ENCODE assay signal across 22 mouse cellular contexts in genomic region chr14:51932092-51933020, GRCm38 (mm10). TPM values are rescaled to one million over a fixed set of nuclear protein-coding genes. Genes with fewer than 3 reads are reported as not detected.
DNase-seq lines count a peak whose midpoint lies in the region; ATAC-seq lines count a peak whose summit lies in the region.
"Had no signal": no experiment of that assay in that cellular context is flagged by ENCODE, and none has a peak within 500 bp of the region (broad histone marks: within the 10 kb centered on the region; RNA-seq: fewer than 3 reads in every experiment).

No protein-coding gene starts in this region.

- H3K9me3 ChIP-seq in embryonic facial prominence, embryonic 13.5 days, result no peaks in the 10 kb centered on the region
- no peaks in the 10 kb centered on the region for H3K9me3 ChIP-seq in embryonic facial prominence, embryonic 10.5 days
- no peaks in the 10 kb centered on the region for H3K9me3 ChIP-seq in lung, embryonic 15.5 days
- H3K9me3 ChIP-seq in stomach, embryonic 15.5 days, result no peaks in the 10 kb centered on the region
- no peaks in the 10 kb centered on the region for H3K9me3 ChIP-seq in hindbrain, embryonic 13.5 days
- H3K9me3 ChIP-seq: liver, embryonic 15.5 days had no signal

- peak; percentile 43; the same call in 1 of the 2 replicates for ATAC-seq in embryonic facial prominence, embryonic 13.5 days (ENCODE audit: insufficient number of reproducible peaks, insufficient read depth, low FRiP score, low TSS enrichment, low read depth)
- no peak for ATAC-seq in lung, embryonic 15.5 days (ENCODE audit: borderline replicate concordance, extremely low read depth, low FRiP score, low TSS enrichment)
- peak; percentile 72; the same call in 1 of the 2 replicates for ATAC-seq in stomach, embryonic 15.5 days (ENCODE audit: insufficient read depth, low FRiP score, low read depth)
- ATAC-seq in hindbrain, embryonic 13.5 days (ENCODE audit: low FRiP score), result no peak
- ATAC-seq: hindbrain, embryonic 16.5 days had no signal

- no peak overlapping the region for H3K4me3 ChIP-seq in embryonic facial prominence, embryonic 13.5 days
- H3K4me3 ChIP-seq in embryonic facial prominence, embryonic 10.5 days, result no peak overlapping the region
- no peak overlapping the region for H3K4me3 ChIP-seq in lung, embryonic 15.5 days
- no peak overlapping the region for H3K4me3 ChIP-seq in stomach, embryonic 15.5 days (replicated peaks)
- no peak overlapping the region for H3K4me3 ChIP-seq in hindbrain, embryonic 13.5 days
- H3K4me3 ChIP-seq: liver, embryonic 15.5 days; megakaryocyte, embryonic 14.5 days had no signal

- no peak overlapping the region for H3K9ac ChIP-seq in embryonic facial prominence, embryonic 13.5 days
- H3K9ac ChIP-seq in lung, embryonic 15.5 days, result no peak overlapping the region
- no peak overlapping the region for H3K9ac ChIP-seq in stomach, embryonic 15.5 days
- no peak overlapping the region for H3K9ac ChIP-seq in hindbrain, embryonic 13.5 days
- H3K9ac ChIP-seq: liver, embryonic 15.5 days had no signal

- H3K27ac ChIP-seq in embryonic facial prominence, embryonic 13.5 days, result peak overlapping the region; percentile 22; the same call in 1 of the 2 replicates
- H3K27ac ChIP-seq in embryonic facial prominence, embryonic 10.5 days (replicated peaks), result no peak overlapping the region
- peak overlapping the region; percentile 69 for H3K27ac ChIP-seq in lung, embryonic 15.5 days
- peak overlapping the region; percentile 72 for H3K27ac ChIP-seq in stomach, embryonic 15.5 days
- H3K27ac ChIP-seq in hindbrain, embryonic 13.5 days, result no peak overlapping the region
- H3K27ac ChIP-seq: liver, embryonic 15.5 days had no signal

- H3K4me2 ChIP-seq in embryonic facial prominence, embryonic 13.5 days, result no peak overlapping the region
- no peak overlapping the region for H3K4me2 ChIP-seq in lung, embryonic 15.5 days
- H3K4me2 ChIP-seq in stomach, embryonic 15.5 days, result peak overlapping the region; percentile 6; the same call in 1 of the 2 replicates
- H3K4me2 ChIP-seq in hindbrain, embryonic 13.5 days, result no peak overlapping the region
- H3K4me2 ChIP-seq: heart, embryonic 11.5 days; liver, embryonic 15.5 days had no signal

- 69% methylated on average over 10 of the region's 10 CpGs for WGBS in embryonic facial prominence, embryonic 13.5 days
- 80% methylated on average over 10 of the region's 10 CpGs for WGBS in embryonic facial prominence, embryonic 10.5 days
- WGBS in lung, embryonic 15.5 days, result 29% methylated on average over 10 of the region's 10 CpGs
- WGBS in stomach, embryonic 15.5 days, result 25% methylated on average over 10 of the region's 10 CpGs
- 85% methylated on average over 10 of the region's 10 CpGs for WGBS in hindbrain, embryonic 13.5 days

- no peaks in the 10 kb centered on the region; the same call in 1 of the 2 replicates for H3K4me1 ChIP-seq in embryonic facial prominence, embryonic 13.5 days
- peaks cover 9% of the 10 kb centered on the region; the same call in 1 of the 2 replicates for H3K4me1 ChIP-seq in embryonic facial prominence, embryonic 10.5 days
- peaks cover 25% of the 10 kb centered on the region for H3K4me1 ChIP-seq in lung, embryonic 15.5 days
- peaks cover 11% of the 10 kb centered on the region for H3K4me1 ChIP-seq in stomach, embryonic 15.5 days
- peaks cover 5% of the 10 kb centered on the region; the same call in 1 of the 2 replicates for H3K4me1 ChIP-seq in hindbrain, embryonic 13.5 days (replicated peaks)

- DNase-seq in embryonic facial prominence, embryonic 10.5 days (ENCODE audit: low spot score), result no peak
- DNase-seq in lung, postnatal 36 days, result no peak
- DNase-seq in fibroblast of lung, adult 2 months (ENCODE audit: low read depth), result peak; percentile 7
- DNase-seq in right cerebral cortex, adult 18-20 months, result no peak
- DNase-seq: adrenal gland, adult 2 months; cerebellum, postnatal 25 days; gastrocnemius, postnatal 36 days; spleen, adult 18-20 months; thymus, postnatal 14 days had no signal

- H3K36me3 ChIP-seq in embryonic facial prominence, embryonic 13.5 days, result no peaks in the 10 kb centered on the region
- H3K36me3 ChIP-seq in embryonic facial prominence, embryonic 10.5 days (replicated peaks), result no peaks in the 10 kb centered on the region
- no peaks in the 10 kb centered on the region for H3K36me3 ChIP-seq in lung, embryonic 15.5 days
- H3K36me3 ChIP-seq in stomach, embryonic 15.5 days, result no peaks in the 10 kb centered on the region
- no peaks in the 10 kb centered on the region for H3K36me3 ChIP-seq in hindbrain, embryonic 13.5 days
- H3K36me3 ChIP-seq: liver, embryonic 15.5 days had no signal

- H3K27me3 ChIP-seq in embryonic facial prominence, embryonic 13.5 days, result no peaks in the 10 kb centered on the region
- H3K27me3 ChIP-seq in embryonic facial prominence, embryonic 10.5 days (replicated peaks; ENCODE audit: low read depth, poor library complexity, severe bottlenecking), result no peaks in the 10 kb centered on the region
- no peaks in the 10 kb centered on the region for H3K27me3 ChIP-seq in lung, embryonic 15.5 days
- H3K27me3 ChIP-seq in stomach, embryonic 15.5 days (replicated peaks), result no peaks in the 10 kb centered on the region
- no peaks in the 10 kb centered on the region for H3K27me3 ChIP-seq in hindbrain, embryonic 13.5 days
- H3K27me3 ChIP-seq: liver, embryonic 15.5 days had no signal

RNA-seq across cellular contexts. Expression of gene Rnase13, which starts 9.8 kb away (rescaled TPM):
- polyA plus RNA-seq in embryonic facial prominence, embryonic 13.5 days (2015; fragmentation: Nextera tagmentation; extraction: Ambion mirVana), result not detected in 2 replicates
- polyA plus RNA-seq in embryonic facial prominence, embryonic 10.5 days (2016; fragmentation: Nextera tagmentation; extraction: Ambion mirVana), result not detected in 2 replicates
- not detected in 2 replicates for polyA plus RNA-seq in lung, embryonic 15.5 days (2015; fragmentation: Nextera tagmentation; extraction: Ambion mirVana)
- polyA plus RNA-seq in stomach, embryonic 15.5 days (2015; fragmentation: Nextera tagmentation; extraction: Ambion mirVana), result not detected in 2 replicates
- polyA plus RNA-seq in hindbrain, embryonic 13.5 days (2015; fragmentation: Nextera tagmentation; extraction: Ambion mirVana), result not detected in 2 replicates
- polyA plus RNA-seq: adrenal gland, adult 2 months; embryonic facial prominence, embryonic 11.5 days; forebrain, embryonic 11.5 days; heart, embryonic 11.5 days; hindbrain, embryonic 16.5 days; kidney, embryonic 14.5 days; large intestine, adult 2 months; liver, embryonic 15.5 days; midbrain, postnatal 0 days had no signal

RNA-seq across cellular contexts. Expression of gene Tppp2, which starts 14.1 kb away (rescaled TPM):
- polyA plus RNA-seq in embryonic facial prominence, embryonic 13.5 days (2015; fragmentation: Nextera tagmentation; extraction: Ambion mirVana), result not detected in 2 replicates
- not detected in 2 replicates for polyA plus RNA-seq in embryonic facial prominence, embryonic 10.5 days (2016; fragmentation: Nextera tagmentation; extraction: Ambion mirVana)
- polyA plus RNA-seq in lung, embryonic 15.5 days (2015; fragmentation: Nextera tagmentation; extraction: Ambion mirVana), result not detected in 2 replicates
- polyA plus RNA-seq in stomach, embryonic 15.5 days (2015; fragmentation: Nextera tagmentation; extraction: Ambion mirVana), result not detected in 2 replicates
- polyA plus RNA-seq in hindbrain, embryonic 13.5 days (2015; fragmentation: Nextera tagmentation; extraction: Ambion mirVana), result not detected in 2 replicates
- polyA plus RNA-seq: adrenal gland, adult 2 months; embryonic facial prominence, embryonic 11.5 days; forebrain, embryonic 11.5 days; heart, embryonic 11.5 days; hindbrain, embryonic 16.5 days; kidney, embryonic 14.5 days; large intestine, adult 2 months; liver, embryonic 15.5 days; midbrain, postnatal 0 days had no signal

RNA-seq across cellular contexts. Expression of gene Ndrg2, which starts 18.4 kb away (rescaled TPM):
- 55.2 and 72.4 TPM in 2 replicates for polyA plus RNA-seq in embryonic facial prominence, embryonic 13.5 days (2015; fragmentation: Nextera tagmentation; extraction: Ambion mirVana)
- 15.4 and 16.6 TPM in 2 replicates for polyA plus RNA-seq in embryonic facial prominence, embryonic 10.5 days (2016; fragmentation: Nextera tagmentation; extraction: Ambion mirVana)
- 60.6 and 63.7 TPM in 2 replicates for polyA plus RNA-seq in lung, embryonic 15.5 days (2015; fragmentation: Nextera tagmentation; extraction: Ambion mirVana)
- polyA plus RNA-seq in stomach, embryonic 15.5 days (2015; fragmentation: Nextera tagmentation; extraction: Ambion mirVana), result 73.7 and 81.7 TPM in 2 replicates
- 108 and 144 TPM in 2 replicates for polyA plus RNA-seq in hindbrain, embryonic 13.5 days (2015; fragmentation: Nextera tagmentation; extraction: Ambion mirVana)

RNA-seq across cellular contexts. Expression of gene Slc39a2, which starts 39.7 kb away (rescaled TPM):
- 3.5 and 3.7 TPM in 2 replicates for polyA plus RNA-seq in embryonic facial prominence, embryonic 13.5 days (2015; fragmentation: Nextera tagmentation; extraction: Ambion mirVana)
- 0.60 and 0.62 TPM in 2 replicates for polyA plus RNA-seq in embryonic facial prominence, embryonic 10.5 days (2016; fragmentation: Nextera tagmentation; extraction: Ambion mirVana)
- polyA plus RNA-seq in lung, embryonic 15.5 days (2015; fragmentation: Nextera tagmentation; extraction: Ambion mirVana), result 0.34 and 0.38 TPM in 2 replicates
- 0.73 and 0.98 TPM in 2 replicates for polyA plus RNA-seq in stomach, embryonic 15.5 days (2015; fragmentation: Nextera tagmentation; extraction: Ambion mirVana)
- polyA plus RNA-seq in hindbrain, embryonic 13.5 days (2015; fragmentation: Nextera tagmentation; extraction: Ambion mirVana), result 1.7 and 1.8 TPM in 2 replicates

RNA-seq across cellular contexts. Expression of gene Mettl17, which starts 47.7 kb away (rescaled TPM):
- 51.3 and 54.2 TPM in 2 replicates for polyA plus RNA-seq in embryonic facial prominence, embryonic 13.5 days (2015; fragmentation: Nextera tagmentation; extraction: Ambion mirVana)
- 52.4 and 53.0 TPM in 2 replicates for polyA plus RNA-seq in embryonic facial prominence, embryonic 10.5 days (2016; fragmentation: Nextera tagmentation; extraction: Ambion mirVana)
- 40.0 and 40.1 TPM in 2 replicates for polyA plus RNA-seq in lung, embryonic 15.5 days (2015; fragmentation: Nextera tagmentation; extraction: Ambion mirVana)
- 50.7 and 57.7 TPM in 2 replicates for polyA plus RNA-seq in stomach, embryonic 15.5 days (2015; fragmentation: Nextera tagmentation; extraction: Ambion mirVana)
- 82.5 and 86.0 TPM in 2 replicates for polyA plus RNA-seq in hindbrain, embryonic 13.5 days (2015; fragmentation: Nextera tagmentation; extraction: Ambion mirVana)

Comparison
In these comparisons a context has a peak if more than half of its experiments do, and no peak if none do; other contexts are left out.
1. H3K27ac ChIP-seq: peak in embryonic facial prominence, embryonic 13.5 days (single experiment), lung, embryonic 15.5 days (single experiment) and stomach, embryonic 15.5 days (single experiment); none in embryonic facial prominence, embryonic 10.5 days (single experiment) and hindbrain, embryonic 13.5 days (single experiment).
2. ATAC-seq: peak in embryonic facial prominence, embryonic 13.5 days (single experiment) and stomach, embryonic 15.5 days (single experiment); none in lung, embryonic 15.5 days (single experiment) and hindbrain, embryonic 13.5 days (single experiment).